Mouse (Mus musculus) spleen, adult 2 months (tissue): ENCODE data around the gene Inhbe.

ENCODE experiments used
- CTCF ChIP-seq: fragments of 200-500 bp; IDR thresholded peaks from 2 replicates; pipeline ENCODE4 v1.5.1; 2011; ENCODE audit warnings: mild to moderate bottlenecking, inconsistent platforms; ENCODE audit not compliant: insufficient read depth, insufficient read length, insufficient replicate concordance; ENCODE audit errors: extremely low read depth
- POLR2A ChIP-seq: fragments of 200-500 bp; IDR thresholded peaks from 2 replicates; pipeline ENCODE4 v1.6.1; 2011; ENCODE audit warnings: low read depth, low read length, inconsistent platforms

GRCm38 (mm10) chr10:127300361-127300760 lies 53.9 kb downstream of the Inhbe start:
- TF ChIP-seq POLR2A: no peak
- no peak for TF ChIP-seq CTCF
